Comparison of ENCODE assay signal across 8 mouse cellular contexts in genomic region chr10:128491495-128491894, GRCm38 (mm10). TPM values are rescaled to one million over a fixed set of nuclear protein-coding genes. Genes with fewer than 3 reads are reported as not detected.
DNase-seq lines count a peak whose midpoint lies in the region; ATAC-seq and TF ChIP-seq lines count a peak whose summit lies in the region.

No protein-coding gene starts in this region.

- H3K4me3 ChIP-seq in layer of hippocampus, adult 2 months = peak overlapping the region; percentile 97
- H3K4me3 ChIP-seq in embryonic facial prominence, embryonic 15.5 days (replicated peaks) = peak overlapping the region; percentile 87
- peak overlapping the region; percentile 90 for H3K4me3 ChIP-seq in kidney, adult 2 months (ENCODE audit: insufficient read depth, low read depth, low read length)
- H3K4me3 ChIP-seq in lung, embryonic 15.5 days = peak overlapping the region; percentile 83

- no peaks in the 10 kb centered on the region for H3K9me3 ChIP-seq in embryonic facial prominence, embryonic 15.5 days (replicated peaks)
- no peaks in the 10 kb centered on the region for H3K9me3 ChIP-seq in lung, embryonic 15.5 days

- peak; percentile 39 for TF ChIP-seq POLR2A in kidney, adult 2 months (IDR thresholded peaks at IDR 0.05; ENCODE audit: low read depth, low read length)

- H3K27me3 ChIP-seq in embryonic facial prominence, embryonic 15.5 days = no peaks in the 10 kb centered on the region
- no peaks in the 10 kb centered on the region for H3K27me3 ChIP-seq in kidney, adult 2 months (replicated peaks; ENCODE audit: control insufficient read depth, insufficient read depth, low read length)
- H3K27me3 ChIP-seq in lung, embryonic 15.5 days = no peaks in the 10 kb centered on the region

- WGBS in embryonic facial prominence, embryonic 15.5 days = 54% methylated on average over 6 of the region's 6 CpGs
- 47% methylated on average over 6 of the region's 6 CpGs for WGBS in kidney, adult 2 months
- WGBS in lung, embryonic 15.5 days = 31% methylated on average over 6 of the region's 6 CpGs

- H3K4me2 ChIP-seq in embryonic facial prominence, embryonic 15.5 days (replicated peaks) = peak overlapping the region; percentile 77
- H3K4me2 ChIP-seq in lung, embryonic 15.5 days = peak overlapping the region; percentile 77

- peak overlapping the region; percentile 96 for H3K27ac ChIP-seq in layer of hippocampus, adult 2 months
- peak overlapping the region; percentile 29 for H3K27ac ChIP-seq in embryonic facial prominence, embryonic 15.5 days (replicated peaks)
- peak overlapping the region; percentile 96 for H3K27ac ChIP-seq in kidney, adult 2 months (ENCODE audit: insufficient read depth, low read depth, low read length)
- H3K27ac ChIP-seq in lung, embryonic 15.5 days = peak overlapping the region; percentile 73

- no peak for DNase-seq in layer of hippocampus, adult 2 months (ENCODE audit: low spot score in 2 of 2)
- DNase-seq in layer of hippocampus, adult 9-10 months (ENCODE audit: low spot score) = no peak
- DNase-seq in kidney, adult 2 months = peak; percentile 69
- peak; percentile 41 for DNase-seq in yolk sac, embryonic 10.5 days (ENCODE audit: low spot score)
- DNase-seq in gastrocnemius, postnatal 4 days (ENCODE audit: low spot score in 2 of 2) = no peak

- no peak for TF ChIP-seq CTCF in layer of hippocampus, adult 2 months (conservative IDR thresholded peaks at IDR 0.05)
- no peak for TF ChIP-seq CTCF in kidney, adult 2 months (conservative IDR thresholded peaks at IDR 0.05; ENCODE audit: insufficient read depth, insufficient read length, low read depth, low read length)

- H3K4me1 ChIP-seq in embryonic facial prominence, embryonic 15.5 days = peaks cover 39% of the 10 kb centered on the region
- H3K4me1 ChIP-seq in kidney, adult 2 months (ENCODE audit: control insufficient read depth, insufficient read depth, low read length) = peaks cover 22% of the 10 kb centered on the region
- H3K4me1 ChIP-seq in lung, embryonic 15.5 days = peaks cover 32% of the 10 kb centered on the region

- ATAC-seq in embryonic facial prominence, embryonic 15.5 days (ENCODE audit: insufficient number of reproducible peaks, low FRiP score, low TSS enrichment, low read depth) = no peak
- no peak for ATAC-seq in lung, embryonic 15.5 days (ENCODE audit: borderline replicate concordance, extremely low read depth, low FRiP score, low TSS enrichment)
- no peak for ATAC-seq in activated CD4-positive, CD25-positive, alpha-beta regulatory T cell, adult 4 months

- H3K36me3 ChIP-seq in embryonic facial prominence, embryonic 15.5 days = peaks cover 50% of the 10 kb centered on the region
- H3K36me3 ChIP-seq in kidney, adult 2 months (ENCODE audit: control insufficient read depth, insufficient read depth, low read length) = peaks cover 1% of the 10 kb centered on the region; the same call in 1 of the 2 replicates
- H3K36me3 ChIP-seq in lung, embryonic 15.5 days = peaks cover 47% of the 10 kb centered on the region

- 0 out of 2 replicates have a peak overlapping the region, but pooled peaks have one; percentile 6 for H3K9ac ChIP-seq in embryonic facial prominence, embryonic 15.5 days
- H3K9ac ChIP-seq in lung, embryonic 15.5 days = peak overlapping the region; percentile 34

RNA-seq across cellular contexts. Expression of gene Myl6, which starts 2.5 kb away (rescaled TPM):
- total RNA-seq in layer of hippocampus, adult 2 months (2021) = 100 to 1,000 TPM; 519 to 544 TPM
- 1,219 and 1,296 TPM in 2 replicates for polyA plus RNA-seq in embryonic facial prominence, embryonic 15.5 days (2015; fragmentation: Nextera tagmentation; extraction: Ambion mirVana)
- polyA plus RNA-seq in kidney, adult 2 months (2012; rRNA removed) = 897 and 1,416 TPM in 2 replicates
- polyA plus RNA-seq in lung, embryonic 15.5 days (2015; fragmentation: Nextera tagmentation; extraction: Ambion mirVana) = 1,477 and 1,532 TPM in 2 replicates
- polyA plus RNA-seq in activated CD4-positive, CD25-positive, alpha-beta regulatory T cell, adult 4 months (2017; shearing (Covaris generic)) = 1,000 to 10,000 TPM; 1,113 TPM
- total RNA-seq in gastrocnemius, postnatal 4 days (2021) = 100 to 1,000 TPM; 485 to 542 TPM

RNA-seq across cellular contexts. Expression of gene Myl6b, which starts 7.0 kb away (rescaled TPM):
- total RNA-seq in layer of hippocampus, adult 2 months (2021) = 10 to 100 TPM; 18.5 to 21.1 TPM
- polyA plus RNA-seq in embryonic facial prominence, embryonic 15.5 days (2015; fragmentation: Nextera tagmentation; extraction: Ambion mirVana) = 5.0 and 6.9 TPM in 2 replicates
- polyA plus RNA-seq in kidney, adult 2 months (2012; rRNA removed) = 8.4 and 10.6 TPM in 2 replicates
- polyA plus RNA-seq in lung, embryonic 15.5 days (2015; fragmentation: Nextera tagmentation; extraction: Ambion mirVana) = 2.9 and 4.3 TPM in 2 replicates
- 1 to 10 TPM; 2.0 to 6.9 TPM for polyA plus RNA-seq in activated CD4-positive, CD25-positive, alpha-beta regulatory T cell, adult 4 months (2017; shearing (Covaris generic))
- 100 to 1,000 TPM; 119 to 139 TPM for total RNA-seq in gastrocnemius, postnatal 4 days (2021)

RNA-seq across cellular contexts. Expression of gene Smarcc2, which starts 32.4 kb away (rescaled TPM):
- total RNA-seq in layer of hippocampus, adult 2 months (2021) = 100 to 1,000 TPM; 246 to 255 TPM
- polyA plus RNA-seq in embryonic facial prominence, embryonic 15.5 days (2015; fragmentation: Nextera tagmentation; extraction: Ambion mirVana) = 85.2 and 93.6 TPM in 2 replicates
- polyA plus RNA-seq in kidney, adult 2 months (2012; rRNA removed) = 81.3 and 81.4 TPM in 2 replicates
- polyA plus RNA-seq in lung, embryonic 15.5 days (2015; fragmentation: Nextera tagmentation; extraction: Ambion mirVana) = 70.2 and 74.7 TPM in 2 replicates
- 10 to 100 TPM; 53.8 to 54.8 TPM for polyA plus RNA-seq in activated CD4-positive, CD25-positive, alpha-beta regulatory T cell, adult 4 months (2017; shearing (Covaris generic))
- total RNA-seq in gastrocnemius, postnatal 4 days (2021) = 10 to 100 TPM; 90.8 to 91.2 TPM

RNA-seq across cellular contexts. Expression of gene Esyt1, which starts 34.2 kb away (rescaled TPM):
- 1 to 10 TPM; 5.5 TPM for total RNA-seq in layer of hippocampus, adult 2 months (2021)
- polyA plus RNA-seq in embryonic facial prominence, embryonic 15.5 days (2015; fragmentation: Nextera tagmentation; extraction: Ambion mirVana) = 43.3 and 44.0 TPM in 2 replicates
- polyA plus RNA-seq in kidney, adult 2 months (2012; rRNA removed) = 24.5 and 25.5 TPM in 2 replicates
- polyA plus RNA-seq in lung, embryonic 15.5 days (2015; fragmentation: Nextera tagmentation; extraction: Ambion mirVana) = 28.8 and 31.5 TPM in 2 replicates
- 10 to 100 TPM; 77.5 to 80.7 TPM for polyA plus RNA-seq in activated CD4-positive, CD25-positive, alpha-beta regulatory T cell, adult 4 months (2017; shearing (Covaris generic))
- total RNA-seq in gastrocnemius, postnatal 4 days (2021) = 10 to 100 TPM; 49.6 to 50.5 TPM

RNA-seq across cellular contexts. Expression of gene Zc3h10, which starts 56.1 kb away (rescaled TPM):
- total RNA-seq in layer of hippocampus, adult 2 months (2021) = 10 to 100 TPM; 12.2 to 14.3 TPM
- polyA plus RNA-seq in embryonic facial prominence, embryonic 15.5 days (2015; fragmentation: Nextera tagmentation; extraction: Ambion mirVana) = 15.8 and 16.0 TPM in 2 replicates
- 10.0 and 11.3 TPM in 2 replicates for polyA plus RNA-seq in kidney, adult 2 months (2012; rRNA removed)
- polyA plus RNA-seq in lung, embryonic 15.5 days (2015; fragmentation: Nextera tagmentation; extraction: Ambion mirVana) = 14.6 and 14.9 TPM in 2 replicates
- polyA plus RNA-seq in activated CD4-positive, CD25-positive, alpha-beta regulatory T cell, adult 4 months (2017; shearing (Covaris generic)) = 10 to 100 TPM in 1 of 2 experiments, 1 to 10 TPM in 1; 6.4 to 10.1 TPM
- total RNA-seq in gastrocnemius, postnatal 4 days (2021) = 1 to 10 TPM; 6.7 to 9.9 TPM

Comparison
In these comparisons a context has a peak if more than half of its experiments do, and no peak if none do; other contexts are left out.
1. DNase-seq: peak in kidney, adult 2 months (single experiment) and yolk sac, embryonic 10.5 days (single experiment); none in layer of hippocampus, adult 2 months (0 of 2), layer of hippocampus, adult 9-10 months (single experiment) and gastrocnemius, postnatal 4 days (0 of 2).
2. H3K27ac ChIP-seq: peak in every context shown above with its lines; median percentile 96 in layer of hippocampus, adult 2 months; 96 in kidney, adult 2 months; 73 in lung, embryonic 15.5 days; 29 in embryonic facial prominence, embryonic 15.5 days.
3. Peak in every context shown above with its lines, with median percentiles within 50 percentile points of each other: H3K4me3 ChIP-seq.